In genomic region chr17:84474312-84474711, GRCm38 (mm10) we compare ENCODE assay signal across 13 mouse cellular contexts. TPM values are rescaled to one million over a fixed set of nuclear protein-coding genes. Genes with fewer than 3 reads are reported as not detected.
DNase-seq lines count a peak whose midpoint lies in the region; ATAC-seq and TF ChIP-seq lines count a peak whose summit lies in the region.
"Had no signal": no experiment of that assay in that cellular context is flagged by ENCODE, and none has a peak within 500 bp of the region (broad histone marks: within the 10 kb centered on the region; RNA-seq: fewer than 3 reads in every experiment).

No protein-coding gene starts in this region.

- no peak overlapping the region for H3K27ac ChIP-seq in kidney, adult 2 months (ENCODE audit: insufficient read depth, low read depth, low read length)
- H3K27ac ChIP-seq in liver, postnatal 0 days (ENCODE audit: low read depth): no peak overlapping the region
- H3K27ac ChIP-seq in liver, embryonic 11.5 days (ENCODE audit: low read depth, low read length): no peak overlapping the region
- H3K27ac ChIP-seq: embryonic facial prominence, embryonic 15.5 days; liver, embryonic 13.5 days; midbrain, embryonic 12.5 days; neural tube, embryonic 13.5 days had no signal

- no peak overlapping the region for H3K4me3 ChIP-seq in kidney, adult 2 months (ENCODE audit: insufficient read depth, low read depth, low read length)
- H3K4me3 ChIP-seq in liver, postnatal 0 days (ENCODE audit: low read depth, low read length): no peak overlapping the region
- H3K4me3 ChIP-seq in liver, embryonic 11.5 days (ENCODE audit: low read depth, low read length): no peak overlapping the region
- H3K4me3 ChIP-seq: embryonic facial prominence, embryonic 15.5 days; liver, embryonic 13.5 days; midbrain, embryonic 12.5 days; neural tube, embryonic 13.5 days had no signal

- no peaks in the 10 kb centered on the region for H3K27me3 ChIP-seq in kidney, adult 2 months (replicated peaks; ENCODE audit: control insufficient read depth, insufficient read depth, low read length)
- H3K27me3 ChIP-seq in liver, postnatal 0 days (ENCODE audit: insufficient read depth, low read length): no peaks in the 10 kb centered on the region
- no peaks in the 10 kb centered on the region for H3K27me3 ChIP-seq in liver, embryonic 11.5 days (replicated peaks; ENCODE audit: control insufficient read depth, insufficient read depth, low read length)
- H3K27me3 ChIP-seq: embryonic facial prominence, embryonic 15.5 days; liver, embryonic 13.5 days; midbrain, embryonic 12.5 days; neural tube, embryonic 13.5 days had no signal

- TF ChIP-seq POLR2A in kidney, adult 2 months (IDR thresholded peaks at IDR 0.05; ENCODE audit: low read depth, low read length): no peak
- no peak for TF ChIP-seq POLR2A in brain, embryonic 14.5 days (IDR thresholded peaks at IDR 0.05; ENCODE audit: borderline replicate concordance, extremely low read depth, insufficient read depth, insufficient read length, poor library complexity, severe bottlenecking)

- H3K4me1 ChIP-seq in kidney, adult 2 months (ENCODE audit: control insufficient read depth, insufficient read depth, low read length): no peaks in the 10 kb centered on the region
- H3K4me1 ChIP-seq in liver, postnatal 0 days (ENCODE audit: insufficient read depth): no peaks in the 10 kb centered on the region
- no peaks in the 10 kb centered on the region for H3K4me1 ChIP-seq in liver, embryonic 11.5 days (replicated peaks; ENCODE audit: control insufficient read depth, insufficient read depth, low read length)
- H3K4me1 ChIP-seq: embryonic facial prominence, embryonic 15.5 days; liver, embryonic 13.5 days; midbrain, embryonic 12.5 days; neural tube, embryonic 13.5 days had no signal

- no peak for TF ChIP-seq CTCF in kidney, adult 2 months (conservative IDR thresholded peaks at IDR 0.05; ENCODE audit: insufficient read depth, insufficient read length, low read depth, low read length)
- peak; percentile 32; the same call in 1 of the 2 replicates for TF ChIP-seq CTCF in liver, postnatal 0 days (IDR thresholded peaks at IDR 0.05; ENCODE audit: low read depth)
- TF ChIP-seq CTCF in brain, embryonic 14.5 days (IDR thresholded peaks at IDR 0.05; ENCODE audit: borderline replicate concordance, extremely low read depth, insufficient read depth, insufficient read length): peak; percentile 33; the same call in 1 of the 2 replicates

- peak; percentile 16 for DNase-seq in kidney, adult 2 months
- DNase-seq in kidney, adult 11 months: no peak
- DNase-seq in liver, postnatal 0 days: no peak
- DNase-seq in liver, embryonic 11.5 days (ENCODE audit: low spot score): no peak
- DNase-seq in ES-CJ7 (ENCODE audit: low read depth, low spot score): peak; percentile 40
- DNase-seq in brain, embryonic 14.5 days (ENCODE audit: low read depth): peak; percentile 53
- DNase-seq in spleen, postnatal 14 days (ENCODE audit: low spot score in 2 of 2): no peak
- DNase-seq in urinary bladder, postnatal 10 days (ENCODE audit: low spot score): no peak
- DNase-seq: liver, embryonic 13.5 days; right cerebral cortex, postnatal 25 days had no signal

- 47% methylated on average over 4 of the region's 4 CpGs for WGBS in kidney, adult 2 months
- 59% methylated on average over 4 of the region's 4 CpGs for WGBS in liver, postnatal 0 days (ENCODE audit: insufficient replicate concordance)
- 60% methylated on average over 4 of the region's 4 CpGs for WGBS in liver, embryonic 11.5 days

- no peak for TF ChIP-seq EP300 in liver, postnatal 0 days (IDR thresholded peaks at IDR 0.05; ENCODE audit: low read depth)

- no peak for ATAC-seq in liver, postnatal 0 days
- no peak for ATAC-seq in liver, embryonic 11.5 days (replicated peaks; ENCODE audit: low FRiP score)

- no peaks in the 10 kb centered on the region for H3K9me3 ChIP-seq in liver, postnatal 0 days (ENCODE audit: low read length)
- no peaks in the 10 kb centered on the region for H3K9me3 ChIP-seq in liver, embryonic 11.5 days (ENCODE audit: control insufficient read depth, low read length)
- H3K9me3 ChIP-seq: embryonic facial prominence, embryonic 15.5 days; liver, embryonic 13.5 days; midbrain, embryonic 12.5 days; neural tube, embryonic 13.5 days had no signal

- H3K4me2 ChIP-seq in liver, postnatal 0 days (ENCODE audit: low read depth, low read length): no peak overlapping the region
- H3K4me2 ChIP-seq in liver, embryonic 11.5 days: no peak overlapping the region
- H3K4me2 ChIP-seq: embryonic facial prominence, embryonic 15.5 days; liver, embryonic 13.5 days; midbrain, embryonic 12.5 days; neural tube, embryonic 13.5 days had no signal

- H3K36me3 ChIP-seq in kidney, adult 2 months (ENCODE audit: control insufficient read depth, insufficient read depth, low read length): no peaks in the 10 kb centered on the region
- H3K36me3 ChIP-seq in liver, postnatal 0 days (replicated peaks; ENCODE audit: insufficient read depth, low read length): no peaks in the 10 kb centered on the region
- no peaks in the 10 kb centered on the region for H3K36me3 ChIP-seq in liver, embryonic 11.5 days (ENCODE audit: control insufficient read depth, insufficient read depth, low read length)
- H3K36me3 ChIP-seq: embryonic facial prominence, embryonic 15.5 days; liver, embryonic 13.5 days; midbrain, embryonic 12.5 days; neural tube, embryonic 13.5 days had no signal

- no peak overlapping the region for H3K9ac ChIP-seq in liver, postnatal 0 days (replicated peaks)
- no peak overlapping the region for H3K9ac ChIP-seq in liver, embryonic 11.5 days (ENCODE audit: low read depth, low read length)
- H3K9ac ChIP-seq: embryonic facial prominence, embryonic 15.5 days; liver, embryonic 13.5 days; midbrain, embryonic 12.5 days; neural tube, embryonic 13.5 days had no signal

RNA-seq across cellular contexts. Expression of gene Thada, which starts 8.3 kb away (rescaled TPM):
- 9.4 and 10.1 TPM in 2 replicates for polyA plus RNA-seq in kidney, adult 2 months (2012; rRNA removed)
- polyA plus RNA-seq in liver, postnatal 0 days (2015; fragmentation: Nextera tagmentation; extraction: Ambion mirVana): 1.2 and 1.5 TPM in 2 replicates
- 12.3 and 12.9 TPM in 2 replicates for polyA plus RNA-seq in liver, embryonic 11.5 days (2014; fragmentation: Nextera tagmentation; extraction: Ambion mirVana)
- polyA plus RNA-seq in brain, embryonic 14.5 days (2012; rRNA removed): 6.5 and 10.2 TPM in 2 replicates

RNA-seq across cellular contexts. Expression of gene Plekhh2, which starts 37.4 kb away (rescaled TPM):
- 3.2 and 3.4 TPM in 2 replicates for polyA plus RNA-seq in kidney, adult 2 months (2012; rRNA removed)
- polyA plus RNA-seq in liver, postnatal 0 days (2015; fragmentation: Nextera tagmentation; extraction: Ambion mirVana): 0.27 and 0.31 TPM in 2 replicates
- polyA plus RNA-seq in liver, embryonic 11.5 days (2014; fragmentation: Nextera tagmentation; extraction: Ambion mirVana): 2.1 and 2.4 TPM in 2 replicates
- 3.8 and 4.9 TPM in 2 replicates for polyA plus RNA-seq in brain, embryonic 14.5 days (2012; rRNA removed)

Comparison
In these comparisons a context has a peak if more than half of its experiments do, and no peak if none do; other contexts are left out.
1. DNase-seq: peak in kidney, adult 2 months (single experiment), ES-CJ7 (single experiment) and brain, embryonic 14.5 days (single experiment); none in kidney, adult 11 months (single experiment), liver, postnatal 0 days (single experiment), liver, embryonic 11.5 days (single experiment), spleen, postnatal 14 days (0 of 2) and urinary bladder, postnatal 10 days (single experiment).